Mouse (Mus musculus) right cerebral cortex, postnatal 4 days (tissue): ENCODE data around the gene Klk8.

Source experiments
- DNase-seq: peaks from one replicate; pipeline ENCODE4 v3.0.0-alpha.2; 2022

Gene Klk8

GRCm38 (mm10) chr7:43796355-43796754 lies 1.0 kb upstream of the Klk8 start:
- no peak for DNase-seq

- no peak for DNase-seq
Measured at GRCm38 (mm10) chr7:43797844-43798462, 576 bp downstream of the Klk8 start.

- DNase-seq: no peak
Measured at GRCm38 (mm10) chr7:43799876-43800275, 2.5 kb downstream of the Klk8 start.

- DNase-seq: no peak
Measured at GRCm38 (mm10) chr7:43810994-43811393, 13.6 kb downstream of the Klk8 start, which contains the start of gene Klk7. TSS of gene Klk7 (plus strand) at chr7:43811294.

DNA sequence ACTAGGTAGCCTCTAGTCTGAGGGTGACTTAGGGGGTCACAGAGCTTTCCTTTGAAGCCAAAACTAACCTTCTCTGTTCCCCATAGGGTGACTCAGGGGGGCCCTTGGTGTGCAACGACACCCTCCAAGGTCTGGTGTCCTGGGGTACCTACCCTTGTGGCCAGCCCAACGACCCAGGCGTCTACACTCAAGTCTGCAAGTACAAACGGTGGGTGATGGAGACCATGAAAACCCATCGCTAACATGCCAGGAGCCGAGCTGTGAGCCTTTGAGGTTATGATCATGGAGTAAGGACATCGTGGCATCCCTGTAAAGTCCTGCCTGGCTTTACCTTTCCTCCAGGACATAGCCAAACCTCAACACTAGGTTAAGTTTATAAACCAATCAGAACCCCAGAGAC lies 17.8 kb downstream of the Klk8 start:
- DNase-seq: no peak

DNA sequence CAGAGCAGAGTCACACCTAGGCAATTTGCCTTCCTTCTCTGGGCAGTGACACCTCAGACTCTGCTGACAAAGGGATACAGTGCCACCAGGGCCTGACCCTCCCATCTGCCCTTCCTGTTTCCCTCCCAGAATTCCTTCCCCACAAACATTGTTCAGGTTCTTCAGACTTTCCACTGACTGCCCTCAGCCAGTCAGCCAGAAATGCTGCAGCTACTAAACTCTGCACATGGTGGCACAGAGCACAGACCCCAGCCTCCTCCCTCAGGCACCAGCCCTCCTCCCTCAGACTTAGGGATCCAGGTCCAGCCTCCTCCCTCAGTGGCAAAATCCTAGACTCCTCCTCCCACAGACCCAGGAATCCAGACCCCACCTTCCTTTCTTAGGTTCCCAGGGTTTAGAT lies 19.4 kb downstream of the Klk8 start:
- no peak for DNase-seq

DNA sequence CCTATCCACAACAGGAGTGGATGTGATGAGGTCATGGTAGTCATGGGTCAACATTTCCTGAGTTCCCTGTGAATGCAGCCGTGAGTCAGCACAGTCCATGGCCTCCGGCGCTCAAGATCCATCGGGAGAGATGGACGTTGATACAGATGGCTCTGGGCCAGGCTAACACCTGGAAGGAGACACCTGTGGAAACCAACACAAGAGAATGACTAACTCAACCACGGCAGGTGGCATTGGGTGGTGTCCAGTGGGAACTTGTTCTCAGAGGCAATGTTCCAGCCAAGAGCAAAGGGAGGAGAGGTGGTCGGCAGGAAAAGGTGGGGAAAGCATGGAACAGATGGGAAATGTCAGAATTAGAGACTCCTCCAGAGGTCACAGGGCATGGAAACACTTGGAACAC lies 24.2 kb downstream of the Klk8 start:
- DNase-seq: no peak

DNA sequence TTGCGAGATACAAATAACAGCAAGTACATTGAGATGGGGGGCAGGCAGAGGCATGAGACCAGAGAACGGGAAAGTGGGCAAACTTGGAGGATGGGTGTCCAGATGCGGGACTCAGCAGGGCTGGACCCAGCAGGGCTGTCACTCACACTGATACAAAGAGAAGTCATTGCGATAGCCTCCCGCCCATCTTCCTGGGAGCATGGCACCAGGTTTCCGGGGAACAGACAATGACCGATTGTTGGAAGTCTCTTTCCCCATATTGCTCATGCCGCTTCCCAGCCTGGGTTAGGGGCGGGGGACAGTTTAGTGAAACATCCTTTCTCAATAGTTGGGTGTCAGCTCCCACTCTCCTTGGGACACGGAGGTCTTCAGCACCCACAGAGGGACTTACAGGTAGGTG lies 26.8 kb downstream of the Klk8 start, which contains the start of gene Klk6:
TSS of gene Klk6 (plus strand) at position 301 of the 400 bp plus-strand sequence.
- no peak for DNase-seq

GRCm38 (mm10) chr7:43826056-43826455 lies 28.7 kb downstream of the Klk8 start:
- no peak for DNase-seq

GRCm38 (mm10) chr7:43827706-43828105 lies 30.3 kb downstream of the Klk8 start:
- no peak for DNase-seq

DNA sequence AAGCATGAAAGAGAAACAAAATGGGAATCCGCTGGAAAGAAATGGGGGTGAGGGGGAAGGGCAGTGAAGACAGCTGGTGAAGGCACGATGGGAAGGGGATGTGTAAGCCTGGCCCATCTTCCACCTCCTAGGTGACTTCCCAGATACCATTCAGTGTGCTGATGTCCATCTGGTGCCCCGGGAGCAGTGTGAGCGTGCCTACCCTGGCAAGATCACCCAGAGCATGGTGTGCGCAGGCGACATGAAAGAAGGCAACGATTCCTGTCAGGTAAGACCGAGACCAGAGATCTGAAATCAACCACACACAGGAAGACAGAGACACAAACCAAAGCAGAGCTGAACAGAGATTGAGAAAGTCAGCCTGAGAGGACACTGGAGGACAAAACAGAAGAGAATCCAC lies 31.6 kb downstream of the Klk8 start:
- no peak for DNase-seq

GRCm38 (mm10) chr7:43841701-43842100 lies 44.3 kb downstream of the Klk8 start, which contains the start of gene Klk5:
TSS of gene Klk5 (plus strand) at chr7:43841971.
- DNase-seq: no peak

GRCm38 (mm10) chr7:43843801-43844200 lies 46.4 kb downstream of the Klk8 start:
- no peak for DNase-seq

DNA sequence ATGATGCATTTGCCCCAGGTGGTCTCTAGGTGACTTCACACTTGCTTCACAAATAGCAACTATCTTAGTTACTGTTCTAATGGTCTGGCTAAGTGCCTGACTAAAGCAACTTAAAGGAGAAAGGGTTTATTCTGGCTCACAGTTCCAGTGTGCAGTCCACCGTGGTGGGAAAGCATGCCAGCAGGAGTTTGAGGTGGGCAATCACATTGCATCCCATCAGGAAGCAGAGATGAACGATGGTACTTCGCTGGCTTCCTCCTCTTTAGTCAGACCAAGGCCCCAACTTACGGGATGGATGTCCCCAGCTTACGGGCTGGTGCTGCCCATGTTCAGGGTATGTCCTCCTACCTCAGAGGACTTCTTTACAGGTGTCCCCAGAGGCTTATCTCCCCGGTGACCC lies 54.2 kb downstream of the Klk8 start:
- no peak for DNase-seq
